In the genomic region with DNA sequence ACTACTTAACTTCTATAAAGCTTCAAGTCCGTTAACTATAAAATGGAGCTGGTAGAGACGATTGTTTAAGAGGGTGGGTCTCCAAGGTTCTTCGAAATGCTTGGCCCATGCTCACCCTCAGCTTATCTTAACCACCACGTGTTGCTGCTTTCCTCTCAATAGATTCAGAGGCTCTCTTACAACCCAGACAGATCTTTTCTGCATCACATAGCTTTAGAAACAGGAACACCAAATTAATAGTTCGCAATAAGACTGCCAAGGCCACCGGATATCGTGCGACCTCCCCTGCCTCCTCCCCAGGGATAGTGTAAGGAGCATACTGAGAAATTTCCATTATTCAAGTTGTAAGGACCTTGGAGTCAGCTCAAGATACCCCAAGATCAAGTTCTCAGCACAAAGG, we compare ENCODE assay signal across 17 mouse cellular contexts.
A peak's percentile ranks its signal among the peaks of the same experiment; 100 is the strongest.
DNase-seq lines count a peak whose midpoint lies in the region; ATAC-seq lines count a peak whose summit lies in the region.
"Had no signal": no experiment of that assay in that cellular context is flagged by ENCODE, and none has a peak within 500 bp of the region (broad histone marks: within the 10 kb centered on the region; RNA-seq: fewer than 3 reads in every experiment).

No protein-coding gene starts in this region.

- H3K4me1 ChIP-seq in kidney, embryonic 15.5 days, result peaks cover 31% of the 10 kb centered on the region
- H3K4me1 ChIP-seq in heart, embryonic 11.5 days (ENCODE audit: control insufficient read depth, insufficient read depth, low read length), result no peaks in the 10 kb centered on the region
- H3K4me1 ChIP-seq in liver, embryonic 16.5 days (ENCODE audit: control insufficient read depth, low read depth, low read length), result peaks cover 68% of the 10 kb centered on the region

- H3K4me3 ChIP-seq in kidney, embryonic 15.5 days (replicated peaks), result no peak overlapping the region
- H3K4me3 ChIP-seq in heart, embryonic 11.5 days (ENCODE audit: low read depth, low read length), result no peak overlapping the region
- H3K4me3 ChIP-seq in liver, embryonic 16.5 days (ENCODE audit: low read depth, low read length), result no peak overlapping the region
- H3K4me3 ChIP-seq: neural tube, embryonic 13.5 days had no signal

- no peaks in the 10 kb centered on the region for H3K27me3 ChIP-seq in kidney, embryonic 15.5 days
- 0 out of 2 replicates have a peak, but pooled peaks cover 4% of the 10 kb centered on the region for H3K27me3 ChIP-seq in heart, embryonic 11.5 days (ENCODE audit: control insufficient read depth, insufficient read depth, low read length)
- H3K27me3 ChIP-seq in liver, embryonic 16.5 days (ENCODE audit: control insufficient read depth, insufficient read depth, low read depth, low read length), result no peaks in the 10 kb centered on the region
- H3K27me3 ChIP-seq: neural tube, embryonic 13.5 days had no signal

- no peak for ATAC-seq in kidney, embryonic 15.5 days (replicated peaks; ENCODE audit: low FRiP score)
- ATAC-seq in heart, embryonic 11.5 days (replicated peaks; ENCODE audit: insufficient number of reproducible peaks, low FRiP score, low TSS enrichment), result no peak
- peak; percentile 15 for ATAC-seq in liver, embryonic 16.5 days (ENCODE audit: low read depth)
- no peak for ATAC-seq in activated CD4-positive, CD25-positive, alpha-beta regulatory T cell, adult 4 months
- ATAC-seq: CD4-positive, CD25-positive, alpha-beta regulatory T cell, adult 4 months; forebrain, embryonic 16.5 days; hindbrain, postnatal 0 days had no signal

- H3K27ac ChIP-seq in kidney, embryonic 15.5 days, result no peak overlapping the region
- H3K27ac ChIP-seq in heart, embryonic 11.5 days (ENCODE audit: low read depth, low read length), result peak overlapping the region; percentile 17; the same call in 1 of the 2 replicates
- peak overlapping the region; percentile 92 for H3K27ac ChIP-seq in liver, embryonic 16.5 days (ENCODE audit: low read length)
- H3K27ac ChIP-seq: hindbrain, postnatal 0 days; neural tube, embryonic 13.5 days had no signal

- no peak overlapping the region for H3K4me2 ChIP-seq in kidney, embryonic 15.5 days
- H3K4me2 ChIP-seq in heart, embryonic 11.5 days, result no peak overlapping the region
- no peak overlapping the region for H3K4me2 ChIP-seq in liver, embryonic 16.5 days (ENCODE audit: low read depth, low read length)
- H3K4me2 ChIP-seq: neural tube, embryonic 13.5 days had no signal

- H3K9ac ChIP-seq in kidney, embryonic 15.5 days, result no peak overlapping the region
- H3K9ac ChIP-seq in heart, embryonic 11.5 days (ENCODE audit: low read depth, low read length), result no peak overlapping the region
- peak overlapping the region; percentile 24 for H3K9ac ChIP-seq in liver, embryonic 16.5 days (ENCODE audit: low read depth, low read length)
- H3K9ac ChIP-seq: neural tube, embryonic 13.5 days had no signal

- DNase-seq in kidney, adult 9 months, result peak; percentile 51
- DNase-seq in kidney, postnatal 36 days, result peak; percentile 24 to 55
- no peak for DNase-seq in ovary, adult 18-20 months (ENCODE audit: low spot score)
- DNase-seq: adrenal gland, postnatal 36 days; cerebellum, postnatal 10 days; gastrocnemius, postnatal 10 days; lung, postnatal 14 days; retina, postnatal 1 day; thymus, adult 2 months had no signal

- H3K9me3 ChIP-seq in kidney, embryonic 15.5 days (replicated peaks), result no peaks in the 10 kb centered on the region
- H3K9me3 ChIP-seq in heart, embryonic 11.5 days (replicated peaks; ENCODE audit: control insufficient read depth, low read length), result no peaks in the 10 kb centered on the region
- no peaks in the 10 kb centered on the region for H3K9me3 ChIP-seq in liver, embryonic 16.5 days (replicated peaks; ENCODE audit: control insufficient read depth, low read length)
- H3K9me3 ChIP-seq: neural tube, embryonic 13.5 days had no signal

- H3K36me3 ChIP-seq in kidney, embryonic 15.5 days, result no peaks in the 10 kb centered on the region
- H3K36me3 ChIP-seq in heart, embryonic 11.5 days (ENCODE audit: control insufficient read depth, insufficient read depth, low read length), result no peaks in the 10 kb centered on the region
- no peaks in the 10 kb centered on the region for H3K36me3 ChIP-seq in liver, embryonic 16.5 days (ENCODE audit: control insufficient read depth, insufficient read depth)
- H3K36me3 ChIP-seq: neural tube, embryonic 13.5 days had no signal

- 75% methylated on average over 8 of the region's 8 CpGs for WGBS in kidney, embryonic 15.5 days
- WGBS in heart, embryonic 11.5 days (ENCODE audit: insufficient replicate concordance), result 76% methylated on average over 8 of the region's 8 CpGs
- 38% methylated on average over 8 of the region's 8 CpGs for WGBS in liver, embryonic 16.5 days (ENCODE audit: insufficient replicate concordance)
